Mouse (Mus musculus) kidney, postnatal 4 days (tissue): Measurements from ENCODE around the gene Spop.

Source experiments
- DNase-seq, 2 experiments: peaks; one replicate each; pipeline ENCODE4 v3.0.0; 2021; ENCODE audit warnings: mixed read lengths in 2 of 2

Gene Spop

GRCm38 (mm10) chr11:95413641-95414535 is at the start of gene Spop:
Gene Spop, plus strand, starts transcription at chr11:95414080.
- DNase-seq, result peak; percentile 97

GRCm38 (mm10) chr11:95364388-95364787 is 49.5 kb upstream of the Spop start:
- DNase-seq, result no peak

GRCm38 (mm10) chr11:95365596-95365995 is 48.3 kb upstream of the Spop start:
- DNase-seq, result peak; percentile 85 to 90

- DNase-seq, result peak in 1 of 2 experiments; percentile 51
Measured at GRCm38 (mm10) chr11:95366280-95366897, 47.5 kb upstream of the Spop start.

- no peak for DNase-seq
Measured at GRCm38 (mm10) chr11:95367011-95367735, 46.7 kb upstream of the Spop start.

GRCm38 (mm10) chr11:95368231-95368823 is 45.6 kb upstream of the Spop start:
- peak in 1 of 2 experiments; percentile 25 for DNase-seq

GRCm38 (mm10) chr11:95368871-95369270 is 45.0 kb upstream of the Spop start:
- DNase-seq, result no peak

- peak; percentile 63 to 75 for DNase-seq
Measured at GRCm38 (mm10) chr11:95369964-95370890, 43.7 kb upstream of the Spop start.

GRCm38 (mm10) chr11:95371182-95371581 is 42.7 kb upstream of the Spop start:
- no peak for DNase-seq

- DNase-seq, result no peak
Measured at GRCm38 (mm10) chr11:95378926-95379325, 35.0 kb upstream of the Spop start.

- DNase-seq, result no peak
Measured at GRCm38 (mm10) chr11:95379552-95379951, 34.3 kb upstream of the Spop start.

- DNase-seq, result no peak
Measured at GRCm38 (mm10) chr11:95380711-95381110, 33.2 kb upstream of the Spop start.

- no peak for DNase-seq
Measured at GRCm38 (mm10) chr11:95381146-95381545, 32.7 kb upstream of the Spop start.

GRCm38 (mm10) chr11:95383331-95383986 is 30.4 kb upstream of the Spop start:
- DNase-seq, result no peak

GRCm38 (mm10) chr11:95384004-95384318 is 29.9 kb upstream of the Spop start:
- DNase-seq, result no peak

- DNase-seq, result peak; percentile 93 to 94
Measured at GRCm38 (mm10) chr11:95384319-95384972, 29.4 kb upstream of the Spop start, which contains the start of gene Slc35b1. Gene Slc35b1, plus strand, starts transcription at chr11:95384692.

- no peak for DNase-seq
Measured at GRCm38 (mm10) chr11:95384973-95385320, 28.9 kb upstream of the Spop start.

GRCm38 (mm10) chr11:95387354-95387753 is 26.5 kb upstream of the Spop start:
- no peak for DNase-seq

- no peak for DNase-seq
Measured at GRCm38 (mm10) chr11:95389006-95389405, 24.9 kb upstream of the Spop start.

GRCm38 (mm10) chr11:95390420-95390819 is 23.5 kb upstream of the Spop start:
- DNase-seq, result no peak

- no peak for DNase-seq
Measured at GRCm38 (mm10) chr11:95391201-95391600, 22.7 kb upstream of the Spop start.
